9 mouse cellular contexts compared by ENCODE assay signal in genomic region chr7:49882694-49883389, GRCm38 (mm10). TPM values are rescaled to one million over a fixed set of nuclear protein-coding genes. Genes with fewer than 3 reads are reported as not detected.
DNase-seq lines count a peak whose midpoint lies in the region; ATAC-seq lines count a peak whose summit lies in the region.
"Had no signal": no experiment of that assay in that cellular context is flagged by ENCODE, and none has a peak within 500 bp of the region (broad histone marks: within the 10 kb centered on the region; RNA-seq: fewer than 3 reads in every experiment).

No protein-coding gene starts in this region.

- H3K27ac ChIP-seq in midbrain, embryonic 11.5 days (ENCODE audit: low read depth, low read length) = no peak overlapping the region
- H3K27ac ChIP-seq in midbrain, embryonic 10.5 days (replicated peaks) = no peak overlapping the region
- H3K27ac ChIP-seq: embryonic facial prominence, embryonic 12.5 days had no signal

- DNase-seq in frontal cortex, postnatal 14 days (ENCODE audit: low spot score in 2 of 2) = no peak
- DNase-seq in midbrain, embryonic 11.5 days (ENCODE audit: low spot score, missing footprints) = peak; percentile 84
- no peak for DNase-seq in midbrain, embryonic 10.5 days (ENCODE audit: low spot score)
- peak; percentile 8 for DNase-seq in left cerebral cortex, postnatal 4 days
- DNase-seq in right cerebral cortex, postnatal 36 days (ENCODE audit: low spot score in 2 of 2) = peak; percentile 24 to 26
- no peak for DNase-seq in gastrocnemius, postnatal 14 days

- no peaks in the 10 kb centered on the region for H3K9me3 ChIP-seq in midbrain, embryonic 11.5 days (ENCODE audit: control insufficient read depth, low read length)
- H3K9me3 ChIP-seq in midbrain, embryonic 10.5 days (replicated peaks) = no peaks in the 10 kb centered on the region
- H3K9me3 ChIP-seq: embryonic facial prominence, embryonic 12.5 days had no signal

- no peak overlapping the region for H3K4me2 ChIP-seq in midbrain, embryonic 11.5 days
- H3K4me2 ChIP-seq: embryonic facial prominence, embryonic 12.5 days had no signal

- H3K36me3 ChIP-seq in midbrain, embryonic 11.5 days (ENCODE audit: control insufficient read depth, insufficient read depth, low read length) = no peaks in the 10 kb centered on the region
- H3K36me3 ChIP-seq in midbrain, embryonic 10.5 days = no peaks in the 10 kb centered on the region
- H3K36me3 ChIP-seq: embryonic facial prominence, embryonic 12.5 days had no signal

- H3K4me1 ChIP-seq in midbrain, embryonic 11.5 days (ENCODE audit: control insufficient read depth, insufficient read depth, low read length) = peaks cover 10% of the 10 kb centered on the region; the same call in 1 of the 2 replicates
- H3K4me1 ChIP-seq in midbrain, embryonic 10.5 days = peaks cover 24% of the 10 kb centered on the region
- H3K4me1 ChIP-seq: embryonic facial prominence, embryonic 12.5 days had no signal

- H3K27me3 ChIP-seq in midbrain, embryonic 11.5 days (ENCODE audit: control insufficient read depth, insufficient read depth, low read length) = no peaks in the 10 kb centered on the region
- peaks cover 27% of the 10 kb centered on the region for H3K27me3 ChIP-seq in midbrain, embryonic 10.5 days (ENCODE audit: low read depth, poor library complexity, severe bottlenecking)
- H3K27me3 ChIP-seq: embryonic facial prominence, embryonic 12.5 days had no signal

- ATAC-seq in frontal cortex, adult (ENCODE audit: low TSS enrichment) = peak; percentile 91
- ATAC-seq in midbrain, embryonic 11.5 days (ENCODE audit: low FRiP score) = no peak
- no peak for ATAC-seq in granulocyte monocyte progenitor cell, adult 5-6 weeks (replicated peaks; ENCODE audit: poor library complexity, severe bottlenecking)

- 39% methylated on average over 16 of the region's 16 CpGs for WGBS in midbrain, embryonic 11.5 days
- 31% methylated on average over 16 of the region's 16 CpGs for WGBS in midbrain, embryonic 10.5 days

- intact Hi-C loops in left cerebral cortex, postnatal 4 days (cut with DNase I) = no loop called here
- intact Hi-C loops in gastrocnemius, postnatal 14 days (cut with DNase I; ENCODE audit: low total_unique reads) = no loop called here

- H3K4me3 ChIP-seq in midbrain, embryonic 11.5 days (ENCODE audit: low read depth, low read length) = no peak overlapping the region
- no peak overlapping the region for H3K4me3 ChIP-seq in midbrain, embryonic 10.5 days
- H3K4me3 ChIP-seq: embryonic facial prominence, embryonic 12.5 days had no signal

- no peak overlapping the region for H3K9ac ChIP-seq in midbrain, embryonic 11.5 days (ENCODE audit: low read length)
- H3K9ac ChIP-seq: embryonic facial prominence, embryonic 12.5 days had no signal

RNA-seq across cellular contexts. Expression of gene Slc6a5, which starts 27.1 kb away (rescaled TPM):
- 0.07 TPM in 1 of 2 replicates, not detected in the other for polyA plus RNA-seq in midbrain, embryonic 11.5 days (2014; fragmentation: Nextera tagmentation; extraction: Ambion mirVana)
- not detected in 2 replicates for polyA plus RNA-seq in midbrain, embryonic 10.5 days (2016; fragmentation: Nextera tagmentation; extraction: Ambion mirVana)
- not detected for total RNA-seq in left cerebral cortex, postnatal 4 days (2021)
- not detected for total RNA-seq in gastrocnemius, postnatal 14 days (2021)
- 0.09 TPM in 1 of 2 replicates, not detected in the other for total RNA-seq in granulocyte monocyte progenitor cell, adult 5-6 weeks (2014; fragmentation: Nextera tagmentation)
- total RNA-seq in granulocyte monocyte progenitor cell, adult 5-6 weeks (2017) = not detected in 2 replicates

Comparison
In these comparisons a context has a peak if more than half of its experiments do, and no peak if none do; other contexts are left out.
1. DNase-seq: peak in midbrain, embryonic 11.5 days (single experiment), left cerebral cortex, postnatal 4 days (single experiment) and right cerebral cortex, postnatal 36 days (2 of 2); none in frontal cortex, postnatal 14 days (0 of 2), midbrain, embryonic 10.5 days (single experiment) and gastrocnemius, postnatal 14 days (single experiment).